Mouse (Mus musculus) midbrain, embryonic 11.5 days (tissue): ENCODE measurements around the gene Ankrd65. TPM values are rescaled to one million over a fixed set of nuclear protein-coding genes. Genes with fewer than 3 reads are reported as not detected.

Experiments used
- ATAC-seq: fragments of 200-750 bp; cut with Nextera tagmentation; 2 replicates; pipeline ENCODE4 v1.8.0; 2017; ENCODE audit warnings: moderate TSS enrichment, moderate library complexity; ENCODE audit not compliant: low FRiP score
- DNase-seq: peaks from one replicate; pipeline ENCODE4 v3.0.0; 2015; ENCODE audit warnings: low spot score; ENCODE audit errors: missing footprints
- H3K27ac ChIP-seq: fragments of 300-500 bp; sonication (generic); 2 replicates; pipeline ENCODE4 v1.5.1; 2014; ENCODE audit warnings: low read depth, low read length
- H3K27me3 ChIP-seq: fragments of 300-500 bp; sonication (generic); 2 replicates; pipeline ENCODE4 v1.6.1; 2014; ENCODE audit warnings: mild to moderate bottlenecking, low read length, moderate library complexity, mixed read lengths; ENCODE audit not compliant: control insufficient read depth, insufficient read depth
- H3K36me3 ChIP-seq: fragments of 300-500 bp; sonication (generic); 2 replicates; pipeline ENCODE4 v1.6.1; 2014; ENCODE audit warnings: mild to moderate bottlenecking, low read length, moderate library complexity, mixed read lengths; ENCODE audit not compliant: control insufficient read depth, insufficient read depth
- H3K4me1 ChIP-seq: fragments of 300-500 bp; sonication (generic); 2 replicates; pipeline ENCODE4 v1.6.1; 2014; ENCODE audit warnings: low read length; ENCODE audit not compliant: control insufficient read depth, insufficient read depth
- H3K4me2 ChIP-seq: fragments of 300-500 bp; sonication (generic); 2 replicates; pipeline ENCODE4 v1.6.1; 2014; ENCODE audit warnings: mild to moderate bottlenecking, moderate library complexity
- H3K4me3 ChIP-seq: fragments of 300-500 bp; sonication (generic); 2 replicates; pipeline ENCODE4 v1.5.1; 2014; ENCODE audit warnings: low read depth, low read length
- H3K9ac ChIP-seq: fragments of 300-500 bp; sonication (generic); 2 replicates; pipeline ENCODE4 v1.6.1; 2014; ENCODE audit warnings: low read length
- H3K9me3 ChIP-seq: fragments of 300-500 bp; sonication (generic); 2 replicates; pipeline ENCODE4 v1.6.1; 2016; ENCODE audit warnings: low read length; ENCODE audit not compliant: control insufficient read depth
- WGBS: fragments of 180-500 bp; shearing (Covaris S2); extraction: QIAGEN DNeasy Blood & Tissue Kit; methylation state at CpG from one replicate; pipeline ENCODE4 v1.1.7; 2014; 5-methylcytosine and 5-hydroxymethylcytosine counted together
- polyA plus RNA-seq: library from polyadenylated mRNA; unstranded; fragments of >200 nt; fragmentation: Nextera tagmentation; extraction: Ambion mirVana; gene quantifications from 2 replicates; pipeline ENCODE4 v1.2.1, GENCODE M21; 2014

Ankrd65 gene
- polyA plus RNA-seq, 1 experiment from 2014 or later = not detected

DNA sequence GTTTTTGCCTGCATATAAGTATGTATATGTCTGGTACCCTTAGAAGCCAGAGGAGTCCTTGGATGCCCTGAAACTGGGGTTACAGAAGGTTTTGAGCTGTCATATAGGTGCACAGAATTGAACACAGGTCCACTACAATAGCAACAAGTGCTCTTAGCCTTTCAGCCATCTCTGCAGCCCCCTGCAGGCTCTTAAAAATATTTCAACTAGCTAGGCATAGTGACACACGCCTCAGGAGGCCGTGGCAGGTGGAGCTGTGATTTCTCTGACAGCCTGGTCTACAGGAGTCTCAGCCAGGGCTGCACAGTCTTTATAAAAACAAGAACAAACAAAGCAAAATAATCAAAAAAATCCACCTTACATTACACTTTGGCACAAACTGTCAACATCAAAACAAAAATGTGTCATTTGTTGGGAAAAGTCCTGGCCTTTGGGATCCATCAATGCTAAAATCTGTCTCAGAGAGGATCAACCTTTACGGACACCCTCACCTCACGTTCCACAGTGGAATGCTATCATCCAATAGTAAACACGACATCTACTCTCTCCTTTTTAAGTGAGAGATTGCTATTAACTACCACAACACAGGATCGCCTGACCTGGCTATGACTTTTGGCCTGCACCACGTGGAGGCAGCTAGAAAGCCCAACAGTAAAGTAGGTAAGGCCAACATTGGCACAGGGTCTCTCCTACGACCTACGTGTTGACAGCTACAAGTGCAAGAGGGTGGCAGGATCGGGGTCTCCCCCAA is 30.2 kb upstream of the Ankrd65 start:
- Histone ChIP-seq H3K9me3 (no peaks in the 10 kb centered on the region), H3K4me1 (peaks cover 17% of the 10 kb centered on the region), H3K4me3 (peak overlapping the region; percentile 85), H3K9ac (peak overlapping the region; percentile 76), H3K27ac (no peak overlapping the region), H3K4me2 (peak overlapping the region; percentile 85), H3K27me3 (no peaks in the 10 kb centered on the region), H3K36me3 (0 out of 2 replicates have a peak, but pooled peaks cover 4% of the 10 kb centered on the region)
- ATAC-seq (no peak), DNase-seq (no peak)
- 3% methylated on average over 10 of the region's 10 CpGs for WGBS

DNA sequence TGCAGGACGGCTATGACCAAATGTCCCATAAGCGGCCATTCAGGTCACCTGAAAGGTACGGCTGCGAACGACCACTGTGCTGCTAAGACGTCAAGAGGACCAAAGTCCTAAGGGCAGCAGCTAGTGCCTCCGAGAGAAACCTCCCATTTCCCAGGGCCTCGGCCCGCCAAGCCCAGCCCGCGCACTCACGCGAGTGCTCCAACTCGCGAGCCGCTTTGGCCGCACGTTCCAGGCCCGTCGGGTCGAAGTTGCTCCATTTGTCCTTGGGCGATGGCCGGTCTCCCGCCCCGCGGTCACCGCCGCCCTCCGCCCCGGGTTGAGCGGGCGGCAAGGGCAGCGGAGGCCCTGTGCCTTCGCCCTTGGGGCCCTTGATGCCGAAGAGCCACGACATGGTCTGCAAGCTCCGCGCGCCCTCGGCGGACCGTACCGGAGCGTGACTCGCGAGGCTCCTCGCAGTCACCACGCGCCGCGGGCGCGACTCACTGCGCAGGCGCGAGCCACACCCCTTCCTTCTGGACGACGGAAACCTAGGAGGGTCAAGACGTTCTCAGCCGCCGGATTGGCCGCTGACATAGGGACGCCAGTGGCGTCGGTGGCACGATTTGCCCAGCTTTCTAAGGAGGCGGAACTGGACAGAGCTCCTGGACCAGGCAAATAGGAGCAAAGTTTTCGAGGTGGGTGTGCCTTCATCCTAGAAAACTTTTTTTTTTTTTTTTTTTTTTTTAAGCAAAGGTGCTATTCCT is 29.5 kb upstream of the Ankrd65 start, which contains the start of gene Atad3a:
Atad3a (minus strand) TSS at position 481 of the 743 bp plus-strand sequence.
- ATAC-seq (peak; percentile 96), DNase-seq (peak; percentile 100)
- peak within 1 kb of the TSS; percentile 78 for H3K9ac ChIP-seq
- peaks cover 17% of the 10 kb centered on the region for H3K4me1 ChIP-seq
- H3K27me3 ChIP-seq = no peaks in the 10 kb centered on the region
- peak within 1 kb of the TSS; percentile 85 for H3K4me3 ChIP-seq
- H3K4me2 ChIP-seq = peak within 1 kb of the TSS; percentile 85
- 0 out of 2 replicates have a peak, but pooled peaks cover 4% of the 10 kb centered on the region for H3K36me3 ChIP-seq
- under 1% methylated on average over 68 of the region's 68 CpGs for WGBS
- H3K27ac ChIP-seq = no peak within 1 kb of the TSS
- H3K9me3 ChIP-seq = no peaks in the 10 kb centered on the region

DNA sequence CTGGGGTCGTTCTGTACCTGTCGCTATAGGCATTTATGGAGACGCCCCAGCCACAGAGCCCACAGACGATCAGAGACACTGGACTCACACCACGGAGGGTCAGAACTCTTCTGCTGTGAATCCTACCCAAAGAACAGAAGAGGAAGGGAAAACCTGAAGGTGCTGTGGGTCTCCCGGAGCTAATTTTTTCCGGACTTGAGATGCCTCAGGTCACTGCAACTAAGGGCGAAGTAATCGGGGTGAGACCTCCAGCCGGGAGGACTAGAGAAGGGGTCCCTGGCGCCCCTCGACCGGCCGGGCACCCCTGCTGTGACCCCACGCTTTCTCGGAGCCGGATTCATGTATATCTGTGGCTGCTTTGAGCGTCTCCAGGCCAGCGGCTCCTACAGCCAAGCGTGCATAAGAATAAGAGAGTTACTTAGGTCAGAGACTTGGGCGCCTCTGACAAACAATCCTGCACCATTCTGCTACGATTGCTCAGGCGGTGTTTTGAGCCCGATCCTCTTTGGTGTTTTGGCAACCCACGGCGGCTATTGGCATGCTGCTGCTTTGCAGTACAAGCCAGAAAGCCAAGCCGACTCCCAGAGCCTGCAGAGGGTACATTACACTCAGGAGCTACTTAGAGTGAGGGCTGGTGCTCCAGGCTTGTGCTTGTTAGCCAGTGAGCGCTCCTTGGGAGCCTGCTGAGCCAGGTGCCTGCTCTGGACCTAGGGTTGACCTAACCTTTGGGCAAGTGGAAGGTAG is 28.7 kb upstream of the Ankrd65 start:
- Histone ChIP-seq H3K27me3 (no peaks in the 10 kb centered on the region), H3K9ac (peak overlapping the region; percentile 78), H3K9me3 (no peaks in the 10 kb centered on the region), H3K4me1 (peaks cover 17% of the 10 kb centered on the region), H3K4me3 (peak overlapping the region; percentile 85), H3K27ac (no peak overlapping the region), H3K36me3 (no peaks in the 10 kb centered on the region), H3K4me2 (peak overlapping the region; percentile 85)
- ATAC-seq (peak; percentile 22; the same call in 1 of the 2 replicates), DNase-seq (peak; percentile 82)
- 2% methylated on average over 28 of the region's 28 CpGs for WGBS

DNA sequence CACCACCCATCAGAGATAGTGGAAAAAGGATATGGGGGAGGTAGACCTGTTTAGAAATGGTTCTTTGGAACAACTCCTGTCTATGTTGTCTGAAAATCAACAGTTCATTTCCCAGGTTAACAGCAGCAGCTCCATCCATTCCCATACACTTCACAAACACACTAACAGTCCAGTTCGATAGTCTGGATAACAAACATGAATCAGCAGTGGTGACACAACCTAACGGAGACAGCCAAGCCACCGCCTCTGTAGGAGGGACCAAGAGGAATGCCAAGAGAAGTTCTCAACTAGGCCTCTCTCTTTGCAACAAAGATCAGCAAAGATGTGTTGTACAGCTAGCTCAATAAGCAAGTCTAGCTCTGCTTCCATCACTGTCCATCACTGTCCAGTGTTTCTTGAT is 27.9 kb upstream of the Ankrd65 start:
- Histone ChIP-seq H3K27me3 (no peaks in the 10 kb centered on the region), H3K4me3 (no peak overlapping the region), H3K4me2 (no peak overlapping the region), H3K9me3 (no peaks in the 10 kb centered on the region), H3K27ac (no peak overlapping the region), H3K9ac (no peak overlapping the region), H3K36me3 (no peaks in the 10 kb centered on the region), H3K4me1 (peaks cover 17% of the 10 kb centered on the region)
- ATAC-seq (no peak), DNase-seq (no peak)
- 91% methylated on average over 3 of the region's 3 CpGs for WGBS

DNA sequence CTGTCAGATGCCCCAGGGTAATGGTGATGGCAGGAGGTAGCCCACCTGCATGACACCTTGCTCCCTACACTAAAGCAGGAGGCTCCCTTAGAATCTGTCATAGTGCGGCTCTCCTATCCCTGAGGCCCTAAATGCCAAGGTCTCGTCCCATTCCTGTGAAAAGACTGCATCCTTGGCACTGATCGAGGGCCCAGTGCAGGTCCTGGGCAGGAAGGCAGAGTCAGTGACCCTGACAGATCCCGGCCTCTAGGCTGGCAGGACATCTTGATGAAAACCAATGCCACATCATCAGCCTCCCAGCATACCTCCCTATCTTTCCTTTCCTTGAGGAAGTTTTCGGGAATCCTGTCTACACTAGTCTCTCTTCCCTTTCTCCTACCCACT is 20.8 kb upstream of the Ankrd65 start:
- ATAC-seq (no peak), DNase-seq (no peak)
- Histone ChIP-seq H3K4me2 (peak overlapping the region; percentile 76), H3K4me3 (peak overlapping the region; percentile 49), H3K4me1 (peaks cover 8% of the 10 kb centered on the region), H3K9ac (peak overlapping the region; percentile 81), H3K27me3 (peaks cover 15% of the 10 kb centered on the region), H3K27ac (no peak overlapping the region), H3K9me3 (no peaks in the 10 kb centered on the region), H3K36me3 (no peaks in the 10 kb centered on the region)
- WGBS = 67% methylated on average over 5 of the region's 5 CpGs

DNA sequence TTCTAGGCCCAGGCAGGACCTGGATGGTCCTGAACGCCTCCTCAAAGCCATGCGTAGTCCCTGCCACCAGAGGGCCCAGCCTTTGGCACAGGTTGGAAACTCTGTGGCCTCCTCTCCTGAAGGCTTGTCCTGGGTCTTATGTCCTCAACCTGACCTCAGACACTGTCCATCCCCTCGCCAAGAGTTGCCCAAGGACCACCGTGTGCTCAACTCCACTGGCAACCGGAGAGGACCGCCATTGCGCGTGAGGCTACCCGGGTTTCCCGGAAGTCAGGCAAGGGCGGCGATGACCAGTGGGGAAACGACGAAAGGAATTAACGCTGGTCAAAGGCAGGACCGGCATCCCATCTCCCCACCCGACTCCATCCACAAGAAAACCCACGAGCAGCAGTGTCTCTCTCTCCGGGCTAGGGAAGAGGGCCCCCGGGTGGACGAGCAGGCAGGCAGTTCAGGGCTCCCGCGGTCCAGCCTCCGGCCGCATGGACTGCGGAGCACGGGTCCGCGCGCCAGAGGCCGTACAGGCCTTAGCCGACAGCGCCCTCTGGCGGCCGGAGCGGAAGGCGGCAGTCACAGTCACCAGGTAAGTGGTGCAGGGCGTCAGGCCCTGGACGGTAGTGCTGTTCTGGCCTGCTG is 20.2 kb upstream of the Ankrd65 start:
- no peaks in the 10 kb centered on the region for H3K36me3 ChIP-seq
- peak overlapping the region; percentile 76 for H3K4me2 ChIP-seq
- under 1% methylated on average over 39 of the region's 39 CpGs for WGBS
- H3K4me1 ChIP-seq = peaks cover 12% of the 10 kb centered on the region
- H3K9ac ChIP-seq = peak overlapping the region; percentile 81
- ATAC-seq (peak; percentile 95), DNase-seq (peak; percentile 99)
- no peaks in the 10 kb centered on the region for H3K9me3 ChIP-seq
- H3K27me3 ChIP-seq = peaks cover 18% of the 10 kb centered on the region
- no peak overlapping the region for H3K27ac ChIP-seq
- peak overlapping the region; percentile 49 for H3K4me3 ChIP-seq

DNA sequence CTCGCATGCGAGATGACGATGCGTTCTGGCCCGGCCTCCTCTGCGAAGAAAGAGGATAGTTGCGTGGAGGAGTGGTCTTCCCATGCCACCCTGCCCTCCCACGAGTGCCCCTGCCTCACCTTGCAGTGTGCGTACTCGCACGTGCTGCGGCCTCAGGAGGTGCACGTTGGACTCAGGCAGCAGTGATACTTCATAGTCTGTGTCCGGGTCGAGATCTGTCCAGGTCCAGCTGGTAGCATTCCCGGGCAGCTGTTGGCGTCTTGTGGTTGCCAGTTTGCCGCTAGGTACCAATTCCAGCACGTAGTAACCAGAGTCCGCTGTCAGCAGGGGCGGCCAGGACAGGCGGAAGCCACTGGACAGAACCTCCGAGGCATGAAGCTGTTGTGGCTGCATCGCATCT is 19.6 kb upstream of the Ankrd65 start:
- Histone ChIP-seq H3K36me3 (no peaks in the 10 kb centered on the region), H3K4me3 (peak overlapping the region; percentile 49), H3K27me3 (peaks cover 21% of the 10 kb centered on the region), H3K9me3 (no peaks in the 10 kb centered on the region), H3K4me1 (peaks cover 12% of the 10 kb centered on the region), H3K9ac (peak overlapping the region; percentile 81), H3K4me2 (peak overlapping the region; percentile 76), H3K27ac (no peak overlapping the region)
- no peak for DNase-seq
- 44% methylated on average over 24 of the region's 24 CpGs for WGBS
- ATAC-seq = no peak

DNA sequence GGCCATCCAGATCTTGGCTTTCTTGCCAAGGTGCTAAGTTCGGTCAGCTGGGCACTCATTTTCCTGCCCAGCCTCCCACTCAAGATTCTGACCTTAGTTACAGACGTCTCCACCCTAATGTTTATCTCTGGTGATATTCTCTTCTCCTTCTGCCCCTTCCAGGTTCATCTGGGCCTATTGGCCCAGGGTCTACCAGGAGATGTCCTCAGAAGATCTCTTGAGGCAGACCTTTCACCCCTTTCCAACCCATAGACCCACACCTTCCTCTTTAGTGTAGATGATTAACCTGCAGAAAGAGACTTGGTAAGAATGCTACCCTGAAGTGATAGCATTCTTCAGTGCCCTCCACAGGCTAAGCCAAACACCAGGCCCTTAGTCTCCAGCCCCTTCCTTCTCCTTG is 18.5 kb upstream of the Ankrd65 start:
- Histone ChIP-seq H3K4me1 (peaks cover 12% of the 10 kb centered on the region), H3K9me3 (no peaks in the 10 kb centered on the region), H3K4me2 (no peak overlapping the region), H3K36me3 (no peaks in the 10 kb centered on the region), H3K4me3 (no peak overlapping the region), H3K27ac (no peak overlapping the region), H3K9ac (no peak overlapping the region), H3K27me3 (peaks cover 21% of the 10 kb centered on the region)
- no peak for DNase-seq
- no peak for ATAC-seq
- WGBS = 86% methylated on average over 2 of the region's 2 CpGs
